Mouse (Mus musculus) embryonic facial prominence, embryonic 11.5 days (tissue): ENCODE data around the gene Scgb1a1. TPM values are rescaled to one million over a fixed set of nuclear protein-coding genes. Genes with fewer than 3 reads are reported as not detected.
A peak's percentile ranks its signal among the peaks of the same experiment; 100 is the strongest.

Experiments used
- ATAC-seq: fragments of 200-750 bp; cut with Nextera tagmentation; replicated peaks from 2 replicates; pipeline ENCODE4 v1.8.0; 2017; ENCODE audit warnings: low read depth; ENCODE audit not compliant: insufficient number of reproducible peaks, low FRiP score, low TSS enrichment
- DNase-seq: peaks from one replicate; pipeline ENCODE4 v3.0.0-alpha.2; 2015; ENCODE audit warnings: low spot score
- H3K27ac ChIP-seq: fragments of 300-500 bp; sonication (generic); replicated peaks from 2 replicates; pipeline ENCODE4 v1.5.1; 2014; ENCODE audit warnings: mild to moderate bottlenecking, low read depth, low read length, control low read depth
- H3K27me3 ChIP-seq: fragments of 300-500 bp; sonication (generic); 2 replicates; pipeline ENCODE4 v1.6.1; 2014; ENCODE audit warnings: mild to moderate bottlenecking, low read length, moderate library complexity, mixed read lengths; ENCODE audit not compliant: control insufficient read depth, insufficient read depth
- H3K36me3 ChIP-seq: fragments of 300-500 bp; sonication (generic); replicated peaks from 2 replicates; pipeline ENCODE4 v1.6.1; 2014; ENCODE audit warnings: low read depth, mild to moderate bottlenecking, low read length, moderate library complexity, mixed read lengths; ENCODE audit not compliant: control insufficient read depth, insufficient read depth
- H3K4me1 ChIP-seq: fragments of 300-500 bp; sonication (generic); 2 replicates; pipeline ENCODE4 v1.6.1; 2014; ENCODE audit warnings: low read length, mixed read lengths; ENCODE audit not compliant: control insufficient read depth, insufficient read depth
- H3K4me2 ChIP-seq: fragments of 300-500 bp; sonication (generic); 2 replicates; pipeline ENCODE4 v1.6.1; 2014; ENCODE audit warnings: low read depth, mild to moderate bottlenecking, control low read depth, low read length, moderate library complexity
- H3K4me3 ChIP-seq: fragments of 300-500 bp; sonication (generic); 2 replicates; pipeline ENCODE4 v1.5.1; 2014; ENCODE audit warnings: low read depth, low read length, control low read depth
- H3K9ac ChIP-seq: fragments of 300-500 bp; sonication (generic); replicated peaks from 2 replicates; pipeline ENCODE4 v1.6.1; 2014; ENCODE audit warnings: mild to moderate bottlenecking, control low read depth, low read length
- H3K9me3 ChIP-seq: fragments of 300-500 bp; sonication (generic); replicated peaks from 2 replicates; pipeline ENCODE4 v1.6.1; 2016; ENCODE audit warnings: mild to moderate bottlenecking, low read length, inconsistent platforms, mixed read lengths; ENCODE audit not compliant: control insufficient read depth
- WGBS: fragments of 180-500 bp; shearing (Covaris S2); extraction: QIAGEN DNeasy Blood & Tissue Kit; methylation state at CpG from one replicate; pipeline ENCODE4 v1.1.7; 2014; 5-methylcytosine and 5-hydroxymethylcytosine counted together
- polyA plus RNA-seq: library from polyadenylated mRNA; unstranded; fragments of >200 nt; fragmentation: Nextera tagmentation; extraction: Ambion mirVana; gene quantifications from 2 replicates; pipeline ENCODE4 v1.2.1, GENCODE M21; 2014

The Scgb1a1 gene
- polyA plus RNA-seq, 1 experiment from 2014 or later = not detected

GRCm38 (mm10) chr19:9122390-9122789 is 34.6 kb upstream of the Scgb1a1 start:
- no peaks in the 10 kb centered on the region for H3K36me3 ChIP-seq
- H3K9ac ChIP-seq = no peak overlapping the region
- no peak overlapping the region for H3K27ac ChIP-seq
- 100% methylated on average over 1 of the region's 1 CpGs for WGBS
- H3K9me3 ChIP-seq = no peaks in the 10 kb centered on the region
- no peak overlapping the region for H3K4me2 ChIP-seq
- ATAC-seq (no peak), DNase-seq (no peak)
- H3K27me3 ChIP-seq = no peaks in the 10 kb centered on the region
- H3K4me1 ChIP-seq = no peaks in the 10 kb centered on the region
- H3K4me3 ChIP-seq = no peak overlapping the region

- no peak overlapping the region for H3K4me3 ChIP-seq
- no peaks in the 10 kb centered on the region for H3K36me3 ChIP-seq
- WGBS = 85% methylated on average over 3 of the region's 3 CpGs
These were observed 32.1 kb upstream of the Scgb1a1 start for GRCm38 (mm10) chr19:9119655-9120425.

GRCm38 (mm10) chr19:9117275-9117674 is 29.5 kb upstream of the Scgb1a1 start:
- no peak overlapping the region for H3K27ac ChIP-seq
- H3K9me3 ChIP-seq = no peaks in the 10 kb centered on the region
- H3K4me3 ChIP-seq = no peak overlapping the region
- no peaks in the 10 kb centered on the region for H3K4me1 ChIP-seq
- DNase-seq (no peak), ATAC-seq (no peak)
- no peak overlapping the region for H3K4me2 ChIP-seq
- no peaks in the 10 kb centered on the region for H3K36me3 ChIP-seq
- WGBS = 89% methylated on average over 5 of the region's 5 CpGs
- no peak overlapping the region for H3K9ac ChIP-seq
- H3K27me3 ChIP-seq = no peaks in the 10 kb centered on the region

More at GRCm38 (mm10) chr19:9119655-9120425, 32.1 kb upstream of the Scgb1a1 start:
- Histone ChIP-seq H3K4me1 (no peaks in the 10 kb centered on the region), H3K9ac (no peak overlapping the region), H3K4me2 (no peak overlapping the region), H3K9me3 (no peaks in the 10 kb centered on the region), H3K27me3 (no peaks in the 10 kb centered on the region), H3K27ac (no peak overlapping the region)
- ATAC-seq (no peak), DNase-seq (no peak)

GRCm38 (mm10) chr19:9116268-9116667 is 28.5 kb upstream of the Scgb1a1 start:
- H3K36me3 ChIP-seq = no peaks in the 10 kb centered on the region
- no peak overlapping the region for H3K4me3 ChIP-seq
- 89% methylated on average over 4 of the region's 4 CpGs for WGBS
- no peaks in the 10 kb centered on the region for H3K27me3 ChIP-seq
- DNase-seq (no peak), ATAC-seq (no peak)
- H3K4me1 ChIP-seq = no peaks in the 10 kb centered on the region
- no peak overlapping the region for H3K4me2 ChIP-seq
- H3K27ac ChIP-seq = no peak overlapping the region
- H3K9ac ChIP-seq = no peak overlapping the region
- H3K9me3 ChIP-seq = no peaks in the 10 kb centered on the region

- Histone ChIP-seq H3K36me3 (no peaks in the 10 kb centered on the region), H3K4me2 (no peak overlapping the region), H3K27me3 (no peaks in the 10 kb centered on the region), H3K4me3 (no peak overlapping the region), H3K4me1 (no peaks in the 10 kb centered on the region; the same call in 1 of the 2 replicates), H3K27ac (no peak overlapping the region), H3K9me3 (no peaks in the 10 kb centered on the region), H3K9ac (no peak overlapping the region)
- no peak for DNase-seq
- 68% methylated on average over 8 of the region's 8 CpGs for WGBS
- ATAC-seq = no peak
These were observed 24.3 kb upstream of the Scgb1a1 start for GRCm38 (mm10) chr19:9112043-9112442.

GRCm38 (mm10) chr19:9110182-9110869 is 22.6 kb upstream of the Scgb1a1 start:
- peak; percentile 81 for ATAC-seq
- no peak overlapping the region for H3K4me3 ChIP-seq
- 56% methylated on average over 4 of the region's 4 CpGs for WGBS
- H3K9ac ChIP-seq = no peak overlapping the region
- H3K9me3 ChIP-seq = no peaks in the 10 kb centered on the region
- H3K27ac ChIP-seq = no peak overlapping the region
- H3K27me3 ChIP-seq = no peaks in the 10 kb centered on the region
- no peaks in the 10 kb centered on the region for H3K36me3 ChIP-seq
- H3K4me2 ChIP-seq = no peak overlapping the region
- H3K4me1 ChIP-seq = no peaks in the 10 kb centered on the region; the same call in 1 of the 2 replicates
- DNase-seq = peak; percentile 86

- DNase-seq (no peak), ATAC-seq (no peak)
- no peak overlapping the region for H3K4me3 ChIP-seq
- H3K9ac ChIP-seq = no peak overlapping the region
- 89% methylated on average over 1 of the region's 1 CpGs for WGBS
- no peaks in the 10 kb centered on the region for H3K36me3 ChIP-seq
- no peak overlapping the region for H3K4me2 ChIP-seq
- H3K9me3 ChIP-seq = no peaks in the 10 kb centered on the region
- H3K27me3 ChIP-seq = no peaks in the 10 kb centered on the region
- no peaks in the 10 kb centered on the region; the same call in 1 of the 2 replicates for H3K4me1 ChIP-seq
- H3K27ac ChIP-seq = no peak overlapping the region
These were observed 20.8 kb upstream of the Scgb1a1 start for GRCm38 (mm10) chr19:9108536-9108935.

- Histone ChIP-seq H3K27me3 (no peaks in the 10 kb centered on the region), H3K27ac (no peak overlapping the region), H3K4me3 (no peak overlapping the region), H3K4me2 (no peak overlapping the region), H3K9me3 (no peaks in the 10 kb centered on the region), H3K36me3 (no peaks in the 10 kb centered on the region), H3K9ac (no peak overlapping the region), H3K4me1 (no peaks in the 10 kb centered on the region; the same call in 1 of the 2 replicates)
- no peak for DNase-seq
- 0 out of 2 replicates have a peak, but pooled peaks have one; percentile 16 for ATAC-seq
- 76% methylated on average over 1 of the region's 1 CpGs for WGBS
These were observed 19.6 kb upstream of the Scgb1a1 start for GRCm38 (mm10) chr19:9107379-9107755.
